Mouse (Mus musculus): ENCODE measurements around the gene Cnmd.

The Cnmd gene

DNA sequence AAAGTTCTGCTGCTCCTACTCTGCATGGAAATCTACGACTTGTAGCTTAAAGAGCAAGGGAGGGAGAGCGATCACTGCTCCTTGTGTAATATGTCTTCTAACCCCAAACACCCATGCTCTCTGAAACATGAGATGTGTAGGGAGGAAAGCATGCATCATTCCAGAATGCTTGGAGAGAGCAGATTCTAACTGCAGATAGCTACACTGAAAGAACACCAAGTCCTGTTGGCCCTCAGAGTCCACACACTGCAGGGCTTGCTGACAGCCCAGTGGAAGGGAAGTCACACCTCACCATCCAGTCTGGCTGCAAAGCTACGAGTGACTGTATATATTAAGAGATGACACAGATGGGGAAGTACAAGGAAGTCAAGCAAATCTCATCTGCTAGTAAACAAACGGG lies 9.3 kb downstream of the Cnmd start:
- in situ Hi-C loops (cut with MboI; ENCODE audit: low pct_unique_long_range_greater_than_20kb in 1 of 2, low sequenced_read_pairs in 2 of 2, unreplicated experiment in 1 of 2) = no loop called here

DNA sequence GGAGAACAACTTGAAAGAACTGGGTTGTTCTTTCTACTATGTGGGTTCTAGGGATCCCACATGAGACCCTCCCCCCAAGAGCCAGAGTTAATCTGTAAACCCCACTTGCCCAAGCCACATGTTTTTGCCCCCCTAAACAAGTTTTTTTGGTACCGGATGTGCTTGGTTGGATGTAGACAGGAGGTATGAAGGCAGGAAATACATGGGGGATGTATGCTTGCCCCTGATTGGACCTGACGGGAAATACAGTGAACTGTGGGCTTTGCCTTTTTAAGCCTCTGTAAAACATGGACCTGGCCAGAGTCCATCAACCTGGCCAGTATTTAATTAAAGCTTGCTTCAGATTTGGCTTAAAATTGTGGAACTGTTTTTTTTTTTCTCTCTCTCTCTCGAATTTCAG lies 12.3 kb downstream of the Cnmd start:
- in situ Hi-C loops (cut with MboI; ENCODE audit: low pct_unique_long_range_greater_than_20kb in 1 of 2, low sequenced_read_pairs in 2 of 2, unreplicated experiment in 1 of 2) = no loop called here

DNA sequence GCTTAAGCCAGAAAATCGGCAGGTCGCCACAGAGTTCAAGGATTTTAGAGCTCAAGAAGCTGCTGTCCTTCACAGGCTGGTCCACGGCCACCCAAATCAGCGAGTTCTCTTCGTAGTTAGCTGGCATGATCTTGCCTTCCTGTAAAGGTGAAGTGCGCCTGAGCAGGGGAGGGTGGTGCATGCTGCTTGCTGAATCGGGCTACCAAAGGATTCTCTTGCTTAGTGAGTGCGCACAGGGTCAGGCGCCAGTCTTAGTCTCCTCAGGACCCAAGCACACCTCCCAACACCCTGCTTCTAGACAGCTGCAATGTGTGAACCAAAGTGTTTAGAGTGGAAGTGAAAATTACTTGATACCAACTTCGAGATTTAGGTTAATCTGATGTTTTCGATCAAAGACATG lies 16.6 kb downstream of the Cnmd start:
- in situ Hi-C loops (cut with MboI; ENCODE audit: low pct_unique_long_range_greater_than_20kb in 1 of 2, low sequenced_read_pairs in 2 of 2, unreplicated experiment in 1 of 2) = no loop called here

DNA sequence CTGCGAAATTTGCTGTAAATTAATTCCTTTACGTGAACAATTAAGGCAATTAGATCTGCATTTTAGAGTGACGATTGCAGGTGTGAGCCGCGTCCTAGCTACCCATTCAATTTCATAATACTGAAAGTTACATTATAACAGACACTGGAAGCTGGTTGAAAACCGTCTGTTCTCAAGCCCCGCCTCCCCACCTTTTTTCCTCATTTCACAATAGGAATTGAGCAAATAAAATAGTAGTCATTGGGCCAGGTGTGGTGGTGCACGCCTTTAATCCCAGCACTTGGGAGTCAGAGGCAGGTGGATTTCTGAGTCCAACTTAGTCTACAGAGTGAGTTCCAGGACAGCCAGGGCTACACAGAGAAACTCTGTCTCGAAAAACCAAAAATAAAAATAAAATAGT lies 19.9 kb downstream of the Cnmd start:
- in situ Hi-C loops (cut with MboI; ENCODE audit: low pct_unique_long_range_greater_than_20kb in 1 of 2, low sequenced_read_pairs in 2 of 2, unreplicated experiment in 1 of 2) = no loop called here

DNA sequence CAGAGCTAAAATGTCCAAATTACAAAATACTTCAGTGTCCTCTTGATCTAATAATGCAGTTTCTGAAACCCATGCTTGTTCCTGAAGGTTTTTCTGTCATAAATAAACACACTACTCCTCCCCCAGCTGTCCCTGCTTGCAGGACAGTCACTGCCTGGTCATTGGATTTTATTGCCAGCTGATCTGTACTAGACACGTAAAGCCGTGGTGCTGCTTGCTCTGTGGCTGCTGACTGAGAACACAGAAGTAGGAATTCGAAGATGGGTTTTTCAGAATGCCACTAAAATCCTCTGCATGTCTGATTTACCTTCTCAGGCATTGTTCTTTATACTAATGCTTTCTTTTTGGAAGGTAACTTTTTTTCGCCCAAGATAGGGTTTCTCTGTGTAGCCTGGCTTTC lies 25.2 kb downstream of the Cnmd start:
- in situ Hi-C loops (cut with MboI; ENCODE audit: low pct_unique_long_range_greater_than_20kb in 1 of 2, low sequenced_read_pairs in 2 of 2, unreplicated experiment in 1 of 2) = no loop called here

DNA sequence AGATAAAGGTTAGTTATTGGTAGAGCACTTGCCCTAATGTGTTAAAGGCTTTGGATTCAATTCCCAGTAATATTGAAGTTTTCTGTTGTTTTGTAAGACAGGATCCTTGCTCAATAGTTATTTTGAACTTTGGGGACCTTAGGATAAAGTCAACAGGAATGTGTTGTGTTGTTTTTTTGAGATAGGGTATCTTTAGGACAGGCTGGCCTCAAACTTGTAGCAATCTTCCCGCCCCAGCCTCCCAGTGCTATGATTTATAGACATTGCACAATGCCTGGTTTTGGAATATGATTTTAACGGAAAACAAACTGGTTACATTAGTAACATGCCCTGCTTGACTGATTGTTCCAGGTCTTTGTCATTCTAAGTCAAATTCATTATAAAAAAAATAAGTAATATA lies 28.8 kb downstream of the Cnmd start:
- in situ Hi-C loops (cut with MboI; ENCODE audit: low pct_unique_long_range_greater_than_20kb in 1 of 2, low sequenced_read_pairs in 2 of 2, unreplicated experiment in 1 of 2) = no loop called here

- in situ Hi-C loops (cut with MboI; ENCODE audit: low pct_unique_long_range_greater_than_20kb in 1 of 2, low sequenced_read_pairs in 2 of 2, unreplicated experiment in 1 of 2) = no loop called here
These were observed 29.6 kb downstream of the Cnmd start for GRCm38 (mm10) chr14:79632330-79632729.

DNA sequence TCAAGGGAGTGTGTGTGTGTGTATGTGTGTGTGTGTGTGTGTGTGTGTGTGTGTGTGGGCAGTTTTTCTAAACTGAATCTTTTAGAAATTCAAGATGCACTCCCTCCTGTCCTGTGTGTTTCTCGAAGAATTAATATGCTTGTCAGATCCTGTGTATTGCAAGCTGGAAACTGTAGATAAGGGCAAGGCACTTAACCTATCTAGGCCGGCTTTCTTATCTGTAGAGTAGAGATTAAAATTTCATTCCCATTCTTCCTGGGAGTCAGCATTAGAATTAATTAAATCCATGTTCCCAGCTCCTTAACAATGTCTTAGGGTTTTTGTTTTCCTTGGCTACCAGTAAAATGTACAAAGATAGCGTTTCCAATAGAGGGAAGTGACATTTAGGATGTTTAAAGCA lies 40.8 kb downstream of the Cnmd start:
- in situ Hi-C loops (cut with MboI; ENCODE audit: low pct_unique_long_range_greater_than_20kb in 1 of 2, low sequenced_read_pairs in 2 of 2, unreplicated experiment in 1 of 2) = loop anchor here in 1 of 2 experiments (25.0 kb wide), 1 partner anchor 234 kb away; the partner anchor contains the start of genes Mtrf1 and Naa16

- in situ Hi-C loops (cut with MboI; ENCODE audit: low pct_unique_long_range_greater_than_20kb in 1 of 2, low sequenced_read_pairs in 2 of 2, unreplicated experiment in 1 of 2) = loop anchor here in 1 of 2 experiments (25.0 kb wide), 1 partner anchor 233 kb away; the partner anchor contains the start of genes Mtrf1 and Naa16
These were observed 42.2 kb downstream of the Cnmd start for GRCm38 (mm10) chr14:79619802-79620201.

DNA sequence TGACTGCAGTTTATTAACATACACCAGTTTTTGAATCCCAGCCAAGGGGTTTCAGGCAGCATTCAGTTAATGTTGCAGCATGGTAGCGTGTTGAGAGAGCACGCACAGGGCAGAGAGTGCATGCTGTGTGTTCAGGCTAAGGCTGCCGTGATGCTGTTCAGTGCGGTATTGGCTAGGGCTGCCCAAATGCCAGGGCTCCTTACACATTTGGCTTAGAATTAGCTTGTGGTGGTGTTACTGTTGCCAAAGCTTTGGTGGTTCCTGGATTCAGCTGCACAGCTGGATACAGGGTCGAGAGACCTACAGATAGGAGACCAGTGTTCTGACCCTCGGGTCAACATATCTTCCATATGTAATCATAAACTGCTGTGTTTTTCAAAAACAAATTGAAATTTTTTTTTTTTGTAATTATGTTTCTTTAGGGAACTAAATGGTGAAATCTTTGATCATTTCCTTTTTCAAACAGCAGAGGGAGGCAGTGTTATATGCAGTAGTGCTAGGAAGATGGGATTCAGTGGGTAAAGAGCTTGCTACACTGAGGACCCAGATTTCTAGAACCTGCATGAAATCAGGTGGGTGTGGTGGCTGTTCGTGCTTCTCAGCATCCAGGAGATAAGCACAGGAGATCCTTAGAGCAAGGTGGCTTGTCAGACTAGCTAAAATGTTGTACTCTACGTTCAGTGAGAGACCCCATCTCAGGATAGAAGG lies 44.7 kb downstream of the Cnmd start:
- in situ Hi-C loops (cut with MboI; ENCODE audit: low pct_unique_long_range_greater_than_20kb in 1 of 2, low sequenced_read_pairs in 2 of 2, unreplicated experiment in 1 of 2) = loop anchor here in 1 of 2 experiments (25.0 kb wide), 1 partner anchor 230 kb away; the partner anchor contains the start of genes Mtrf1 and Naa16

DNA sequence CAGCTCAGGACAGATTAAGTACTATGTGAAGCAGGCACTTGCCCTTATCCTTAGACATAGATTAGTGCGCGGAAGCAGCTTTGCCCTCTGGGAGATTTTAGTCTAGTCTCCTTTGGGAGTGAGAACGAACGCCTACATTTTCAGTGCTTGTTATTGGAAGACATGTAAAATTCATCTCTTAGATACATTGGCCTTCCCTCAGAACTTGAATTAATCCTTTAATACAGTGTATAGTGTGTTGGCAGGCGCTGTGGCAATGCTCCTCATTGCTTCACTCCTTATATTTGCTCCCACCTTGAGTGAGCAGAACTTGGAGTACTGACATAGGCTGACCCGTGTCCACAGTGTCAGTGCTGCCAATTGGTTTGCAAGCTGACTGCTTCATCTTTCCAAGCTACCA lies 53.7 kb downstream of the Cnmd start:
- in situ Hi-C loops (cut with MboI; ENCODE audit: low pct_unique_long_range_greater_than_20kb in 1 of 2, low sequenced_read_pairs in 2 of 2, unreplicated experiment in 1 of 2) = loop anchor here in 1 of 2 experiments (25.0 kb wide), 1 partner anchor 221 kb away; the partner anchor contains the start of genes Mtrf1 and Naa16

GRCm38 (mm10) chr14:79607352-79607751 lies 54.6 kb downstream of the Cnmd start:
- in situ Hi-C loops (cut with MboI; ENCODE audit: low pct_unique_long_range_greater_than_20kb in 1 of 2, low sequenced_read_pairs in 2 of 2, unreplicated experiment in 1 of 2) = loop anchor here in 1 of 2 experiments (25.0 kb wide), 1 partner anchor 220 kb away; the partner anchor contains the start of genes Mtrf1 and Naa16

DNA sequence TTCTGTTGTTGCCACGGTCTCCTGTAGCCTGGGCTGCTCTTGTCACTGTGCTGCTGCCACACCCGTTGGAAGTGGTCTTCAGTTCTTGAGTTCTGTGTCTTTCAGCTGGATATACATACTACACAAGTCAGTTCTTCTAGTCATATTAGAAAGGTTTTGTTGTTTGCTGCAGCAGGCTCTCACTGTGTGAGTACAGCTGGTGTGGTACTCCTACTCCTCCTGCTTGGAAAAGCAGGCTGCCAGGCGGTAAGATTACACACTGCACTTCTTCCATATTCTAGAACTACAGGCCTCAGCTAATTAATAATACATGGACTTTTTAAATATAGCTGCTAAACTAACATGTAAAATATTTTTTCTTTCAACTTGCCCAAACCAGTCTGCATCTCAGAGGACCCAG lies 55.1 kb downstream of the Cnmd start:
- in situ Hi-C loops (cut with MboI; ENCODE audit: low pct_unique_long_range_greater_than_20kb in 1 of 2, low sequenced_read_pairs in 2 of 2, unreplicated experiment in 1 of 2) = loop anchor here in 1 of 2 experiments (25.0 kb wide), 1 partner anchor 220 kb away; the partner anchor contains the start of genes Mtrf1 and Naa16

DNA sequence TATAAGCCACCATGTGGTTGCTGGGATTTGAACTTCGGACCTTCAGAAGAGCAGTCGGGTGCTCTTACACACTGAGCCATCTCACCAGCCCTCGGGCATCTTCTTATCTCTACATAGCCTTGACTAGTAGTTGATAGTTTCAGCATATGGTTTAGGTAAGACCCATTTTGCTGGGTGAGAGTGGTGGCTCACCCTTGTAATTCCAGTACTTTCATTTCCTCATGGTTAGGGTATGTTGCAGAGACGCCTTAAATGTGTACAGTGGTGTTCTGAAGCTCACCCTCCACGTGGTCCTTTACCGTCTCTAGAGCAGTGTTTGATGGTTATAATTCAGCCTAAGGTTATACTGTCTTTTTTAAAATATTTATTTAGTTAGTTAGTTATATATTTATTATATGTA lies 55.6 kb downstream of the Cnmd start:
- in situ Hi-C loops (cut with MboI; ENCODE audit: low pct_unique_long_range_greater_than_20kb in 1 of 2, low sequenced_read_pairs in 2 of 2, unreplicated experiment in 1 of 2) = loop anchor here in 1 of 2 experiments (25.0 kb wide), 1 partner anchor 219 kb away; the partner anchor contains the start of genes Mtrf1 and Naa16

DNA sequence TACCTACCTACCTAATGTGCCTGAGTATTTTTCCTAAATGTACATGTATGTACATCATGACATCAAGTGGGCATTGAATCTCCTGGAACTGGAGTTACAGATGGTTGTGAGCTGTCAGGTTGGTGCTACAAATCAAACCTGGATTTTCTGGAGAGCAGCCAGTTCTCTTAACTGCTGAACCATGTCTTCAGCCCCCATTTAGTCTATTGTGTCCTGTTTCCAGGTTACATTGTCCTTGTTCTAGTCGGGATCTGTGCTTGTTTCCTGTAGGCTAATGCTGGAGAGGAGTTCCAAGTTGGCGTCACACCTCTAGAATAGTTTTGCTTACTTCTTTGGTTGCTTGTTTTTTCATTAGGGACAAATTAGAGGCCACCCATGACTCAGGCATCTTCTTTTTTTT lies 56.1 kb downstream of the Cnmd start:
- in situ Hi-C loops (cut with MboI; ENCODE audit: low pct_unique_long_range_greater_than_20kb in 1 of 2, low sequenced_read_pairs in 2 of 2, unreplicated experiment in 1 of 2) = loop anchor here in 1 of 2 experiments (25.0 kb wide), 1 partner anchor 219 kb away; the partner anchor contains the start of genes Mtrf1 and Naa16

DNA sequence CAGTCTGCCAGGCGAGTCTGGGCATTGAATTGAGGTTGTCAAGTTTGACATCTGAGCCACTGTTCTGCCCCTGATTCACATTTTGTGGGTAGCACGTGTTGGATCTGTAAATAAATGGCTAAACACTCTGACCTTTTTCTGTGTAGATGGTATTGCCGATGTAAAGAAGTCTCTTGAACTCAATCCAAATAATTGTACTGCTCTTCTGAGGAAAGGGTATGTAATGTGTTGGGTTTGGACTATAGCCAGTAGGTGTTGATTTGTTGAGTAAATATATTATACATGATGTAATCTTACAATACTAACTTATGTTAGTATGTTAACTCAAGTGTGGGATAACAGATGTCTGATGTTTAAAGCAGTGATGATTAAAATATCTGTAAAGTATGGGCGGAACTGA lies 65.4 kb downstream of the Cnmd start:
- in situ Hi-C loops (cut with MboI; ENCODE audit: low pct_unique_long_range_greater_than_20kb in 1 of 2, low sequenced_read_pairs in 2 of 2, unreplicated experiment in 1 of 2) = no loop called here

DNA sequence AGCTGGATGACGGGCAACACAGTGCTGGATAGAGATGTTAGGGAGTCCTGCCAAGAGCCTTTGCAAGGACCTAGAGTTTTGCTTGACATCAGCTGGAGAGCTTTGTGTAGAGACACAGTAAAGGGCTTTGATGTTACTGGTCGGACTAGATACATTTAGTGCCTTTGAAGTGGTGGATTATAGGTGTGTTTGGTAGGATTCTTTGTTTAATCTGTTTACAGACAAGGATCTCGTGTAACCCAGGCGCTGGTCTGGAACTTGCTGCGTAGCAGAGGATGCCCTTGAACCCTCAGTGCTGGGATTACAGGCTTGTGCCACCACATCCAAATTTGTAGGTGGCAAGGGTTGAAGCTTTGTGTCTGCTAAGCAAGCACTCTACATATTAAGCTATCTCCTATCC lies 67.9 kb downstream of the Cnmd start:
- in situ Hi-C loops (cut with MboI; ENCODE audit: low pct_unique_long_range_greater_than_20kb in 1 of 2, low sequenced_read_pairs in 2 of 2, unreplicated experiment in 1 of 2) = no loop called here

- in situ Hi-C loops (cut with MboI; ENCODE audit: low pct_unique_long_range_greater_than_20kb in 1 of 2, low sequenced_read_pairs in 2 of 2, unreplicated experiment in 1 of 2) = no loop called here
These were observed 70.4 kb downstream of the Cnmd start for GRCm38 (mm10) chr14:79591611-79592010.

- in situ Hi-C loops (cut with MboI; ENCODE audit: low pct_unique_long_range_greater_than_20kb in 1 of 2, low sequenced_read_pairs in 2 of 2, unreplicated experiment in 1 of 2) = no loop called here
These were observed 71.1 kb downstream of the Cnmd start for GRCm38 (mm10) chr14:79590916-79591315.

- in situ Hi-C loops (cut with MboI; ENCODE audit: low pct_unique_long_range_greater_than_20kb in 1 of 2, low sequenced_read_pairs in 2 of 2, unreplicated experiment in 1 of 2) = no loop called here
These were observed 72.6 kb downstream of the Cnmd start for GRCm38 (mm10) chr14:79589401-79589800.

Measured in mouse embryonic stem cell (cell line).